Mouse (Mus musculus): ENCODE measurements around the gene Cyyr1. TPM values are rescaled to one million over a fixed set of nuclear protein-coding genes. Genes with fewer than 3 reads are reported as not detected.

Cyyr1 gene
- polyA plus RNA-seq, 1 experiment from 2014 or later: 3.2 TPM

DNA sequence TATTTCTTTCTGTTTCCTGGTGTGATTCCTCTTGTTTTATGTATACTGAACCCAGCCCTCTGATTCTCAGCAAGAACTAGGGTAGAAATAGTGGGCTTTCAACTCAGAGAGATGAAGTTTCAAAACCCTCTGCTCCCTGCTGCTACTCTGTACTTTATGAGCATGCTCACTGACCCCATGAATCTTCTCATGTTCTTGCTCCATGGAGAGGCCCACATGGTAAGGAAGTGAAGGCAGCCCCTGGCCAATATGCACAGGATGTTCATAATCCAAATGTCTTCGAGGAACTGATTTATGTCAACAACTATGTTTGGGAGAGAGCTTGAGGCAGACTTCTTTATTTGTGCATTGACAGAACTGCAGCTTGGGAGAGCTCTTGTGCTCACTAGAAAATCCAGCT lies 106.9 kb downstream of the Cyyr1 start:
- Histone ChIP-seq H3K27me3 (no peaks in the 10 kb centered on the region), H3K27ac (no peak overlapping the region), H3K9ac (no peak overlapping the region), H3K9me3 (no peaks in the 10 kb centered on the region), H3K4me3 (no peak overlapping the region), H3K36me3 (no peaks in the 10 kb centered on the region), H3K4me2 (no peak overlapping the region), H3K4me1 (replicated peaks) (no peaks in the 10 kb centered on the region)
- WGBS: 71% methylated on average over 1 of the region's 1 CpGs
- no peak for ATAC-seq (ENCODE audit: low FRiP score)

DNA sequence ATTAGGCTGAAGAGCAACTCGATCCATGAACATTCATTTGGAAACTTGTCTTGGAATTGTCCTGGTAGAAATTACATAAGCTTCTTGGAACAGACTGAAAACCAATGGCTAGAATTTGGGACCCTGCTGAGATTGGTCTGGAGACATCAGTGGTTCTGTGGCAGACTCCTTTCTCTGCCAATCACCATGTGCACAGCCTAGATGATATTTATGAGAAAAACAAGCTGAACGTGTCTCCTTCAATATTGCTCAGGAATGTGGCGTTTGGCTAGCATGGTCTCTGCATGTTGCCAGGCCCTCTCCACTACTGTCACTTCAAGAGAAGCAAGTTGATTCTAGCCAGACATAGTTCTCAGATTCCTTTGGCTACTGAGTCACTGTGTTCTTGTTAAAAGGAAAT lies 107.4 kb downstream of the Cyyr1 start:
- no peaks in the 10 kb centered on the region for H3K4me1 ChIP-seq (replicated peaks)
- no peak overlapping the region for H3K4me3 ChIP-seq
- H3K27ac ChIP-seq: no peak overlapping the region
- no peaks in the 10 kb centered on the region for H3K36me3 ChIP-seq
- H3K4me2 ChIP-seq: no peak overlapping the region
- H3K9me3 ChIP-seq: no peaks in the 10 kb centered on the region
- no peaks in the 10 kb centered on the region for H3K27me3 ChIP-seq
- no peak for ATAC-seq (ENCODE audit: low FRiP score)
- H3K9ac ChIP-seq: no peak overlapping the region
- 84% methylated on average over 3 of the region's 3 CpGs for WGBS

DNA sequence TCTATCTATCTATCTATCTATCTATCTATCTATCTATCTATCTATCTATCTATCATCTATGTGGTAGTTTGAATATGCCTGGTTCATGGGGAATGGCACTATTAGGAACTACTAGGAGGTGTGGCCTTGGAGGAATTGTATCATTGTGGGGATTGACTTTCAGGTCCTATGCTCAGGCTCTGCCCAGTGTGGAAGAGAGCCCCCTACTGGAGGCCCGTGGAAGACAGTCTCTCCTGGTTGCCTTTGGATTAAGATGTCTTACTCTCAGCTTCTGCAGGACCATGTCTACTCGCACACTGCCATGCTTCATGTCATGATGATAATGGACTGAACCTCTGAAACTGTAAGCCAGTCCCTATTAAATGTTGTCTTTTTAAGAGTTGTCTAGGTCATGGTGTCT lies 117.8 kb downstream of the Cyyr1 start:
- WGBS: 67% methylated on average over 2 of the region's 2 CpGs
- Histone ChIP-seq H3K4me2 (no peak overlapping the region), H3K27me3 (no peaks in the 10 kb centered on the region), H3K4me3 (no peak overlapping the region), H3K27ac (no peak overlapping the region), H3K4me1 (replicated peaks) (no peaks in the 10 kb centered on the region), H3K36me3 (no peaks in the 10 kb centered on the region), H3K9ac (no peak overlapping the region), H3K9me3 (no peaks in the 10 kb centered on the region)
- no peak for ATAC-seq (ENCODE audit: low FRiP score)

DNA sequence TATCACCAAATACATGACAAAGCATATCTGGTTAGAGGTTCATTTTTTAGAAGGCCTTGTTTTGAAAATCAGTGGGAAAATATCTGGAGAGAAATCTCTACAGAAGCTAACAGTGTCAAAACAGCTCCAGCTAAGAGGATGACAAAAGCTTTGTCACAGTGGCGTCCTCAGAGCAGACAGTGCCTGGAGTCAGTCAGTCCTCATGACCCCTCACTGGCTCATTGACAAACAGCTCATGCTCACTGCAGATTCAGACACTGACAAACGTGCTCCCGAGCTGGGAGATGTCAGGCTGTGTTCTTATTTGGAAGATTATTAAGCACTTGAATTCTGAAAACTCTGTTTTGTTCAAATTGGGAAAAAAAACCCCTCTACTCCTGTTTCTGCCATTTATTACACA lies 124.0 kb downstream of the Cyyr1 start:
- 9% methylated on average over 3 of the region's 3 CpGs for WGBS

DNA sequence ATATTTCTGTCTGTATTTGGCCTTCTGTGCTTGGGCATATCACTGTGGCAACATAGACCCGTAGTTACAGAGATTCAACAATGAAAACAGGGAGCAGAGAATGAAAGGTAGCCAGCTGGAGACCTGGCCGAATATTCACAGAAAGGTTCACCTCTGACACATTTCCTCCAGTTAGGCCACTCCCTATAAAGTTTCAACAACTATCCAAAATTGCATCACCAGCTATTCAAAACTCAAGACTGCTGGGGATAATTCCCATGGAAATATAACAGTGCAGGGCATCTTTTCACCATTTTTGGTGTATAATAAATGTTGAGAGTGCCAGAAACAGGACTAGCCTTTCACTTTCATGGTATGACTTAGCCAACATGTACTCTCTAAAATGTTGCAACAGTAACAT lies 130.3 kb downstream of the Cyyr1 start:
- 74% methylated on average over 2 of the region's 2 CpGs for WGBS
- H3K9ac ChIP-seq: no peak overlapping the region
- ATAC-seq (ENCODE audit: low FRiP score): no peak

More for the DNA sequence above, 124.0 kb downstream of the Cyyr1 start:
- no peaks in the 10 kb centered on the region for H3K4me1 ChIP-seq (replicated peaks)
- no peak overlapping the region for H3K9ac ChIP-seq
- no peaks in the 10 kb centered on the region for H3K36me3 ChIP-seq
- ATAC-seq (ENCODE audit: low FRiP score): no peak
- no peaks in the 10 kb centered on the region for H3K27me3 ChIP-seq
- no peak overlapping the region for H3K4me3 ChIP-seq
- H3K27ac ChIP-seq: 0 out of 2 replicates have a peak overlapping the region, but pooled peaks have one; percentile 18
- no peak overlapping the region for H3K4me2 ChIP-seq
- no peaks in the 10 kb centered on the region for H3K9me3 ChIP-seq

DNA sequence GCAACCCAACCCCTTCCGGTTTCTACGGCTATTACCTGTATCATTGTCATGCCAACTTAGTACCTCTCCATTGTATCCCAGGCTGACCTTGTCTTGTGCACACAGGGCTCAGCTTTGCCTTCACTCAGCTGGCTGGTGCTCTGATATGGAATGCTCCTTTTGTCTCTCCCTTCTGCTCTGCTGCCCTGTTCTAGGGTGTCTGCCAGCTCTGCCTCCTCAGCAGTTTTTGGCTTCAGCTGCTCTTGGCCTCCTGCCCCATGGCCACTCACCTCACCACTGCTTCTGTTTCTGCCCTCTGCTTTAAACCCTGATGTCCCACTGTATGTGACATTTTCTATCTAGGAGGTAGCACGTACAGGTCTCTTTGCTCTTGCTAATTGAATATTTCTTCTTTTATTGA lies 137.8 kb downstream of the Cyyr1 start:
- ATAC-seq (ENCODE audit: low FRiP score): no peak
- H3K4me1 ChIP-seq (replicated peaks): no peaks in the 10 kb centered on the region
- H3K36me3 ChIP-seq: no peaks in the 10 kb centered on the region
- 70% methylated on average over 3 of the region's 3 CpGs for WGBS
- H3K4me3 ChIP-seq: no peak overlapping the region
- H3K27ac ChIP-seq: no peak overlapping the region
- no peaks in the 10 kb centered on the region for H3K27me3 ChIP-seq
- no peak overlapping the region for H3K4me2 ChIP-seq
- no peak overlapping the region for H3K9ac ChIP-seq
- H3K9me3 ChIP-seq: no peaks in the 10 kb centered on the region

More for the DNA sequence above, 130.3 kb downstream of the Cyyr1 start:
- Histone ChIP-seq H3K4me3 (no peak overlapping the region), H3K4me2 (no peak overlapping the region), H3K4me1 (replicated peaks) (no peaks in the 10 kb centered on the region), H3K27ac (no peak overlapping the region), H3K27me3 (no peaks in the 10 kb centered on the region), H3K9me3 (no peaks in the 10 kb centered on the region), H3K36me3 (no peaks in the 10 kb centered on the region)

DNA sequence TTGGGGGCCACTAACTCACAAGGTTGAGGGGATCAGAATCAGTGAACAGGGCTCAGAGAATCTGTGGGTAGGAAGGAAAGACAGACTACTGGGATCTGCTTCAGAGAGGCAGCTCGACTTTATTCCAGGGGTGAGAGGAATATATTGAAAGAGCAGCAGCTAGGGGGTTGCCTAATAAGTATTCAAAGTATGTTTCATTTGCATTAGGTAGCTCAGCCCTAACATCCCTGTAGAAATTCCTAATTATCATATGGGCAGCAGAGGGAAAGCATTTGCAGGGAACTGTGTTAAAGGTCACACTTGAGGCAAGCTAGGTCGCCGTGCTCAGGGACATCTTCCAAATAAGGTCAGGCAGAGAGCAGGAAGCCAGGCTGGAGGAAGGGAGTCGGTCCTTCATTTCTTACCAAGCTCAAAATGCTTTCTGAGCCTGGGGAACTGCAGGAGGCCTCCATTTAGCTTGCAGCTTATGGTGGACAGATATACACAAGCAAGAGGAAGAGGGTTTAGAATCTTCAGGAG lies 159.7 kb downstream of the Cyyr1 start:
- 33% methylated on average over 4 of the region's 4 CpGs for WGBS
- H3K4me2 ChIP-seq: no peak overlapping the region
- H3K27me3 ChIP-seq: no peaks in the 10 kb centered on the region
- H3K9ac ChIP-seq: no peak overlapping the region
- peaks cover 9% of the 10 kb centered on the region for H3K4me1 ChIP-seq (replicated peaks)
- H3K4me3 ChIP-seq: no peak overlapping the region
- no peaks in the 10 kb centered on the region for H3K9me3 ChIP-seq
- H3K27ac ChIP-seq: no peak overlapping the region
- no peaks in the 10 kb centered on the region for H3K36me3 ChIP-seq
- ATAC-seq (ENCODE audit: low FRiP score): no peak

DNA sequence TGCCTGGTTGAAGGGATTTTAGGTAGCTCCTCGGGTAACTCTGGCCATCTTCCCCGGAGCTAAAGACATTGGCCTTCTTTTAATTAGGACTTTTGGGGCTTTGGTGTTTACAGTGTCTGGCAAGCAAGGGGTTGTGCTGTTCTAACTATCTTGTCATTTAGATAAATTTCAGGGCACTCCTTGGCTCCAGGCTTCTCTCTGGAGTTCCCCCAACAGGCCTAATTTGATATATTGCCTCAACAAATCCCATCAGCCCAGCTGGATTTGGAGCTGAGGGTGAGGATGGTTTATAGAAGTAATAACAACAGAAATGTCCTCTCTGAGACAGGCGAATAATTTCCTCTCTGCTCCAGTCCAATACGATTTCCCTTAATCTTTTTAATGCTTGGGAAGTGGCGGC lies 166.4 kb downstream of the Cyyr1 start:
- H3K27ac ChIP-seq: no peak overlapping the region
- no peak overlapping the region for H3K9ac ChIP-seq
- peaks cover 5% of the 10 kb centered on the region for H3K4me1 ChIP-seq (replicated peaks)
- no peaks in the 10 kb centered on the region for H3K27me3 ChIP-seq
- H3K4me3 ChIP-seq: no peak overlapping the region
- peaks cover 5% of the 10 kb centered on the region; the same call in 1 of the 2 replicates for H3K9me3 ChIP-seq
- no peaks in the 10 kb centered on the region for H3K36me3 ChIP-seq
- WGBS: 46% methylated on average over 5 of the region's 5 CpGs
- ATAC-seq (ENCODE audit: low FRiP score): no peak
- H3K4me2 ChIP-seq: no peak overlapping the region

Other genes starting within 250 kb of the Cyyr1 start
- gene Adamts1, start 249.7 kb upstream of the Cyyr1 start, polyA plus RNA-seq (2015; fragmentation: Nextera tagmentation; extraction: Ambion mirVana): 10.2 and 14.8 TPM in 2 replicates

Measured in hindbrain, embryonic 13.5 days (tissue).